Mouse (Mus musculus) liver, adult 2 months (tissue): ENCODE data around the gene Btg2.

Experiments
- CTCF ChIP-seq: fragments of 200-500 bp; IDR thresholded peaks from 2 replicates; pipeline ENCODE4 v1.5.1; 2011; ENCODE audit warnings: low read depth, low read length, control low read depth
- POLR2A ChIP-seq: fragments of 200-500 bp; IDR thresholded peaks from 2 replicates; pipeline ENCODE4 v1.6.1; 2011; ENCODE audit warnings: low read length, control low read depth; ENCODE audit not compliant: insufficient read depth; ENCODE audit errors: extremely low read depth

- TF ChIP-seq CTCF (no peak), POLR2A (no peak)
Observed at GRCm38 (mm10) chr1:134025975-134026374, 52.9 kb downstream of the Btg2 start.
